Mouse (Mus musculus): Measurements from ENCODE around the gene Ccl25. TPM values are rescaled to one million over a fixed set of nuclear protein-coding genes. Genes with fewer than 3 reads are reported as not detected.

Ccl25 gene
- 19.4 and 21.9 TPM in 2 replicates for polyA plus RNA-seq (2014; fragmentation: Nextera tagmentation; extraction: Ambion mirVana)

DNA sequence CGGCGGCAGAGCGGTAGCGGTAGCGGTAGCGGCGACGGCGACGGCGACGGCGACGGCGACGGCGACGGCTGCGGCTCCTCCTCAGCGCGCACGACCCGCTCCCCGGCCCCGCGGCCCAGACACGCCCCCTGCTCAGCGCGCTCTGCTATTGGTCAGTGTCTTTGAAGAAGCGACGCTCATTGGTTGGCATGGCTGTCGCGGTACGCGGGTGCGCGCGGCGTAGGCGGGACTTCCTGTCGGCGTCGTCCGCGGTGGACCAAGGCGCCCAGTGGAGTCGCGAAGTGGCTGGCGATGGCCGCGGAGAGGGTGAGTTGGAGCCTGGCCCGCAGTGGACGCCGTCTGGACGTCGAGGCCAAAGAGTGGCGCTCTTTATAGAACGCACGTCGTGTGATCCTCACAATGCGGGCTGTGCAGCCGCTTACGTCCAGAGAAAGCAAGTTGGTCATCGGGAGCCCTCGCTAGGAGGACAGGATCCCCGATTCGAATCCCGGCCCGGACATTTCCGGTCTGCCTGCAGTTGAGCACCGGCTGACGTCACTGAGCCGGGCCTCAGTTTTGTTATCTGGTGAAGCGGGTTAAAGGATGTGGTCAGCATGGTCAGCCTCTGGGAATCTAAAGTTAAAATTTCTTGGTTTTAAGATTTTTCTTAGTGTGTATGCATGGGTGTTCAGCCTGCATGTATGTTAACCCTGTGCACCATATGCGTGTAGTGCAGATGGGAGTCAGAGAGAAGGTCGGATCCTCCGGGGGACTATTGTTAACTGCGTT, at the start of gene Ccl25, which contains the start of gene Elavl1:
TSS of gene Ccl25 (plus strand) at position 228 of the 768 bp plus-strand sequence.
TSS of gene Elavl1 (minus strand) at position 431 of the 768 bp plus-strand sequence.
- H3K9ac ChIP-seq (ENCODE audit: low read depth, low read length): peak within 1 kb of the TSS; percentile 93
- WGBS: 1% methylated on average over 52 of the region's 78 CpGs
- H3K9me3 ChIP-seq (ENCODE audit: control insufficient read depth, low read length): no peaks in the 10 kb centered on the region
- H3K36me3 ChIP-seq (ENCODE audit: control insufficient read depth, insufficient read depth, low read length): peaks cover 6% of the 10 kb centered on the region; the same call in 1 of the 2 replicates
- H3K27me3 ChIP-seq (ENCODE audit: control insufficient read depth, insufficient read depth, low read length): no peaks in the 10 kb centered on the region
- ATAC-seq (ENCODE audit: low FRiP score) (peak; percentile 99), DNase-seq (ENCODE audit: low spot score) (peak; percentile 97)
- H3K4me2 ChIP-seq (replicated peaks; ENCODE audit: low read depth, low read length): peak within 1 kb of the TSS; percentile 67
- H3K4me3 ChIP-seq (ENCODE audit: low read depth, low read length): peak within 1 kb of the TSS; percentile 85
- peak within 1 kb of the TSS; percentile 81 for H3K27ac ChIP-seq (ENCODE audit: low read depth, low read length)
- H3K4me1 ChIP-seq (replicated peaks; ENCODE audit: control insufficient read depth, insufficient read depth, low read length): no peaks in the 10 kb centered on the region

DNA sequence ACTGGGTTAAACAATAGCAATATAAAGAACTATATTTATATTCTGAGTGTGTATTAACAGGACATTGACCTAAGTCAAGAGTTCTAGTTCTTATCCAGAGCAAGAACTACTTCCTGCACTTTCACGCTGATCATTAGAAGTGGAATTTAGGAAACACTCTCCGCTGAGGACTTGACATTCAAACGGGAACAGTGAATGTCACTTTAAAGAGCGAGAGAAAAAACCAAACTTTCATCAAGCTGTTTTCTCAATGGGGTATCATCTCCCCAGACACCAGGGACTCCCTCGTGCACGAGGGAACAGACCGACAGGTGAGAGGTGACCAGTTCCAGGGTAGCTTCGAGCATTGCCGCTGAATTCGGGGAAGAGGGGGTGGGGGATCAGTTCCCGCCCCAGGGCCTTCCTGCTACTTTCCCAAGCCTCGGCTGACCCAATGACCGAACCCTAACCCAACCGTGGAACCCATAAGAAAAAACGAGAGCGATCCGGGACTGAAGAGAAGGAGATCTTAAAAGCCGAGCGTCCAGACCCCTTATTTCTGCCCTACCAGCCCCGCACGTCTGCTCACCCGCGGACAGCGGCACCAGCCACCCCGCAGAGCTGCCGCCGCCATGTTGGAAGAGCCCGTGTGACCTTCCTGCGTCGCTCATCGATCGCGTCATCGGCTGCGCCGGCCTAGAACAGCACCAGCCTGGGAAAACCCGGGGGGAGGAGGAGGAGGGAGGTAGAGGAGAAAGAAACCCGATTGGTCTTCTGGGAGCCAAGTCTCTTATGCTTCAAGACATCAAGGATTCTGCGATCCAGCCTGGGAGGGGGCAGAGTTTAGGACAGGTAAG, 49.5 kb upstream of the Ccl25 start, which contains the start of gene Timm44:
TSS of gene Timm44 (minus strand) at position 639 of the 836 bp plus-strand sequence.
- Histone ChIP-seq H3K4me2 (replicated peaks; ENCODE audit: low read depth, low read length) (peak within 1 kb of the TSS; percentile 39), H3K4me3 (ENCODE audit: low read depth, low read length) (peak within 1 kb of the TSS; percentile 52), H3K27me3 (ENCODE audit: control insufficient read depth, insufficient read depth, low read length) (no peaks in the 10 kb centered on the region), H3K9ac (ENCODE audit: low read depth, low read length) (peak within 1 kb of the TSS; percentile 70), H3K36me3 (ENCODE audit: control insufficient read depth, insufficient read depth, low read length) (peaks cover 2% of the 10 kb centered on the region; the same call in 1 of the 2 replicates), H3K4me1 (replicated peaks; ENCODE audit: control insufficient read depth, insufficient read depth, low read length) (no peaks in the 10 kb centered on the region), H3K9me3 (ENCODE audit: control insufficient read depth, low read length) (no peaks in the 10 kb centered on the region), H3K27ac (ENCODE audit: low read depth, low read length) (peak within 1 kb of the TSS; percentile 51; the same call in 1 of the 2 replicates)
- WGBS: under 1% methylated on average over 39 of the region's 39 CpGs
- ATAC-seq (ENCODE audit: low FRiP score) (peak; percentile 98), DNase-seq (ENCODE audit: low spot score) (peak; percentile 97)

DNA sequence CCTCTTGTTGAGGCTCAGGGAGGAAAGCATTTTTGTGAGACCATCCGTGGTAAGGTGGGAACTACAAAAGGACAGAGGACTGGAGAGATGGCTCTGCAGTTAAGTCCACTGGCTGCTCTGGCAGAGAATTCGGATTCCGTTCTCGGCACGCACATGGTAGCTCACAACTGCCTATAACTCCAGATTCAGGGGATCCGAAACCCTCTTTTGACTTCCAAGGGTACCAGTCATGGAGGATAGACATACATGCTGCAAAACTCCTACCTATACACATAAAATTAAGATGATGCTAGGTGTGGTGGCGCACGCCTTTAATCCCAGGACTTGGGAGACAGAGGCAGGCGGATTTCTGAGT, 48.9 kb upstream of the Ccl25 start:
- no peak for DNase-seq (ENCODE audit: low spot score)

DNA sequence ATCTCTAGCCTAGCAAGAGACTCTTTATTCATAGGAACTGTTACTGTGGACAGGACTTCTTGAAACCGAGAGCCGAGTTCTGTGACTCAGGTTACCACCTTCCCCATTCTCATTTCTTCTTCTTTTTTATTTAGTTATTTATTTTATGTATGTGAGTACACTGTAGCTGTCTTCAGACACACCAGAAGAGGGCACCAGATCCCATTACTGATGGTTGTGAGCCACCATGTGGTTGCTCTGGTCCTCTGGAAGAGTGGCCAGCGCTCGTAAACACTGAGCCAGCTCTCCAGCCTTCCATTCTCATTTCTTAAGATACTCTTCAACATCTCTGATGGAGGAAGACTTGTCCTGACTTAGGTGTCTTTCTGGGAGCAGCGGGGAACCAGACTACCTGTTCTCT, 32.3 kb upstream of the Ccl25 start:
- Histone ChIP-seq H3K4me2 (replicated peaks; ENCODE audit: low read depth, low read length) (no peak overlapping the region), H3K27ac (ENCODE audit: low read depth, low read length) (no peak overlapping the region), H3K4me3 (ENCODE audit: low read depth, low read length) (no peak overlapping the region), H3K9me3 (ENCODE audit: control insufficient read depth, low read length) (no peaks in the 10 kb centered on the region), H3K27me3 (ENCODE audit: control insufficient read depth, insufficient read depth, low read length) (no peaks in the 10 kb centered on the region), H3K9ac (ENCODE audit: low read depth, low read length) (no peak overlapping the region), H3K4me1 (replicated peaks; ENCODE audit: control insufficient read depth, insufficient read depth, low read length) (no peaks in the 10 kb centered on the region), H3K36me3 (ENCODE audit: control insufficient read depth, insufficient read depth, low read length) (peaks cover 7% of the 10 kb centered on the region)
- ATAC-seq (ENCODE audit: low FRiP score): no peak
- WGBS: 94% methylated on average over 5 of the region's 5 CpGs
- no peak for DNase-seq (ENCODE audit: low spot score)

More for the DNA sequence above, 48.9 kb upstream of the Ccl25 start:
- peak overlapping the region; percentile 39 for H3K4me2 ChIP-seq (replicated peaks; ENCODE audit: low read depth, low read length)
- 32% methylated on average over 9 of the region's 9 CpGs for WGBS
- H3K9ac ChIP-seq (ENCODE audit: low read depth, low read length): peak overlapping the region; percentile 70
- H3K27ac ChIP-seq (ENCODE audit: low read depth, low read length): peak overlapping the region; percentile 51; the same call in 1 of the 2 replicates
- no peaks in the 10 kb centered on the region for H3K27me3 ChIP-seq (ENCODE audit: control insufficient read depth, insufficient read depth, low read length)
- H3K36me3 ChIP-seq (ENCODE audit: control insufficient read depth, insufficient read depth, low read length): peaks cover 2% of the 10 kb centered on the region; the same call in 1 of the 2 replicates
- no peaks in the 10 kb centered on the region for H3K9me3 ChIP-seq (ENCODE audit: control insufficient read depth, low read length)
- H3K4me1 ChIP-seq (replicated peaks; ENCODE audit: control insufficient read depth, insufficient read depth, low read length): no peaks in the 10 kb centered on the region
- no peak; the same call in 1 of the 2 replicates for ATAC-seq (ENCODE audit: low FRiP score)
- peak overlapping the region; percentile 52 for H3K4me3 ChIP-seq (ENCODE audit: low read depth, low read length)

DNA sequence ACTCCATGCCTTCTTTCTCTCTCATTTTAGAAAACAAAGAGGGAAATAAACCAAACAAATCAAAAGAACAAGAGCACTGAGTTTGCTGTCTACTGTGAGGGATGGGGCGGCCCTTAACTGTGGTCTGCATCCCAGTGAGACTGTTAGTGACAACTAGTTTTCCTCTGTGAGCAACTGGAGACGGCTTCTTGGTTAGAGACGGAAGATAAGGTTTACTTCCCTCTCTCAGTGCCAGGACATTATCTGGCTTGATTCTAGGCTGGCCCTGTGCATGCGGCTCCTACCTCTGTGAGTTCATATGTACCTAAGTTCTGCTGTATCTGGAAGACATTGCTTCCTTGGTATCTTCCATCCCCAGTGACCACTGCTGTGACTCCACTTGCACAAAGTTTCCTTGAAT, 27.2 kb upstream of the Ccl25 start:
- Histone ChIP-seq H3K27ac (ENCODE audit: low read depth, low read length) (no peak overlapping the region), H3K4me3 (ENCODE audit: low read depth, low read length) (no peak overlapping the region), H3K9ac (ENCODE audit: low read depth, low read length) (no peak overlapping the region), H3K27me3 (ENCODE audit: control insufficient read depth, insufficient read depth, low read length) (no peaks in the 10 kb centered on the region), H3K9me3 (ENCODE audit: control insufficient read depth, low read length) (no peaks in the 10 kb centered on the region), H3K36me3 (ENCODE audit: control insufficient read depth, insufficient read depth, low read length) (peaks cover 17% of the 10 kb centered on the region), H3K4me2 (replicated peaks; ENCODE audit: low read depth, low read length) (no peak overlapping the region), H3K4me1 (replicated peaks; ENCODE audit: control insufficient read depth, insufficient read depth, low read length) (no peaks in the 10 kb centered on the region)
- 90% methylated on average over 4 of the region's 4 CpGs for WGBS
- ATAC-seq (ENCODE audit: low FRiP score): no peak
- DNase-seq (ENCODE audit: low spot score): no peak

DNA sequence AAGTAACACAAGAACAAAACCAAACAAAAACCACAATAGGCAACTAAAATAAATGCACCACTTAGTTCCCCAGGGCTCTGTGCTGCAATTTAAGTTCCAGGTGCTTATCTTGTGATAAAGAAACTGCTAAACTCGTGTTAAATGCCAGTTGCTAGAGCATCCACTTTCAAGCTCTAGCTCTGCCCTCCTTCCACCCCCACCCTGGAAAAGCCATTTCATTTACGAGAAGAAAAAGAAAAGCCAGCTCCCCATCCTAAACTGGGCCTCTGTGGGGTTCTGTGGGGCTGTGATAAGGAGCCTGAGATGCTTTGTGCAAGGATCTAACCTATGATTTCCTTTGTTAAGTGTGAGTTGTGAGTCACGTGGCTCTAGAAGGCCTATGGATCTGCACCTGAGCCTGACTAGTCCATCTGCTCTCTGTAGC, 20.9 kb upstream of the Ccl25 start:
- no peak overlapping the region for H3K9ac ChIP-seq (ENCODE audit: low read depth, low read length)
- peaks cover 23% of the 10 kb centered on the region; the same call in 1 of the 2 replicates for H3K36me3 ChIP-seq (ENCODE audit: control insufficient read depth, insufficient read depth, low read length)
- H3K4me3 ChIP-seq (ENCODE audit: low read depth, low read length): no peak overlapping the region
- no peak overlapping the region for H3K27ac ChIP-seq (ENCODE audit: low read depth, low read length)
- ATAC-seq (ENCODE audit: low FRiP score) (no peak), DNase-seq (ENCODE audit: low spot score) (no peak)
- H3K27me3 ChIP-seq (ENCODE audit: control insufficient read depth, insufficient read depth, low read length): no peaks in the 10 kb centered on the region
- no peaks in the 10 kb centered on the region for H3K4me1 ChIP-seq (replicated peaks; ENCODE audit: control insufficient read depth, insufficient read depth, low read length)
- no peaks in the 10 kb centered on the region for H3K9me3 ChIP-seq (ENCODE audit: control insufficient read depth, low read length)
- whole genome bisulfite sequencing: 90% methylated on average over 3 of the region's 3 CpGs
- no peak overlapping the region for H3K4me2 ChIP-seq (replicated peaks; ENCODE audit: low read depth, low read length)

DNA sequence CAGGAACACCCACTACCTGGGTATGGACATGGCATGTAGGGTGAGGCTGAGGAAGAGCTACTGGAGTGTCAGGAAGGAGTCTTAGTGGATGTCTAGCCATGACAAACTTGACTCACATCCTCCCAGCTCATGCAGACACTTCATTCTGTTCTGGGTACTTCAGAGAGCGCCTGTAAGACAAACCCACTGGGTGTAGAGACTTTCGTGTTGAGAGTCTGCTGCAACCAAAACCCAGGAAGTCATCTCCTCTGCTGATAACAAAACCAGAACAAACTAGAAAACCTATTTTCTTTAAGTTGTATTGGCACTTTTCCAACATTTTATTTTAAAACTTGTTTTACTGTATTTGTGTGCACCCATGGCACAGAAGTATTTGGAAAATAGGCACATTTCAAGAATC, 19.2 kb upstream of the Ccl25 start:
- DNase-seq (ENCODE audit: low spot score) (no peak), ATAC-seq (ENCODE audit: low FRiP score) (no peak)
- Histone ChIP-seq H3K9ac (ENCODE audit: low read depth, low read length) (no peak overlapping the region), H3K36me3 (ENCODE audit: control insufficient read depth, insufficient read depth, low read length) (peaks cover 21% of the 10 kb centered on the region; the same call in 1 of the 2 replicates), H3K4me2 (replicated peaks; ENCODE audit: low read depth, low read length) (no peak overlapping the region), H3K27ac (ENCODE audit: low read depth, low read length) (no peak overlapping the region), H3K9me3 (ENCODE audit: control insufficient read depth, low read length) (no peaks in the 10 kb centered on the region), H3K27me3 (ENCODE audit: control insufficient read depth, insufficient read depth, low read length) (no peaks in the 10 kb centered on the region), H3K4me1 (replicated peaks; ENCODE audit: control insufficient read depth, insufficient read depth, low read length) (no peaks in the 10 kb centered on the region), H3K4me3 (ENCODE audit: low read depth, low read length) (no peak overlapping the region)
- WGBS: 92% methylated on average over 2 of the region's 2 CpGs

DNA sequence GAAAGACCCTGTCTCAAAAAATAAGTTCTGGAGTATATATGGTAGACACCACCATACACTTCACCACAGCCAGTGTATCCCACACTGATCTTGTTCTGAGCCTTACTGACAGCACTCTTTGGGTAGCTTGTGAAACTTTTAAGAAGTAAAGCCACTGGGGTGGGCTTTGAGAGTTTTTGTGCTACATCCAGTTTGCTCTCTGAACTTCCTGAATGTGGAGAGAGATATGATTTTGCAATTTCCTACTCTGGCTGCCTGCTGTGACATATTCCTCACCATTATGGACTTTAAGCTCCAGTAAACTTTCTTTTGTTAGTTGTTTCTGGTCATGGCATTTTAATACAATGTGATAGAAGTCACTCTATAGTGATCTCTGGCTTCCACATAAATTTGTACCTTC, 12.9 kb upstream of the Ccl25 start:
- Histone ChIP-seq H3K4me2 (replicated peaks; ENCODE audit: low read depth, low read length) (no peak overlapping the region), H3K36me3 (ENCODE audit: control insufficient read depth, insufficient read depth, low read length) (peaks cover 7% of the 10 kb centered on the region; the same call in 1 of the 2 replicates), H3K4me3 (ENCODE audit: low read depth, low read length) (no peak overlapping the region), H3K9me3 (ENCODE audit: control insufficient read depth, low read length) (no peaks in the 10 kb centered on the region), H3K4me1 (replicated peaks; ENCODE audit: control insufficient read depth, insufficient read depth, low read length) (no peaks in the 10 kb centered on the region), H3K27ac (ENCODE audit: low read depth, low read length) (no peak overlapping the region), H3K9ac (ENCODE audit: low read depth, low read length) (no peak overlapping the region), H3K27me3 (ENCODE audit: control insufficient read depth, insufficient read depth, low read length) (no peaks in the 10 kb centered on the region)
- no peak for DNase-seq (ENCODE audit: low spot score)
- ATAC-seq (ENCODE audit: low FRiP score): no peak
